Comparison of ENCODE assay signal across 34 mouse cellular contexts in genomic region chr11:97778918-97779317, GRCm38 (mm10). TPM values are rescaled to one million over a fixed set of nuclear protein-coding genes. Genes with fewer than 3 reads are reported as not detected.
DNase-seq lines count a peak whose midpoint lies in the region; ATAC-seq and TF ChIP-seq lines count a peak whose summit lies in the region.
"Had no signal": no experiment of that assay in that cellular context is flagged by ENCODE, and none has a peak within 500 bp of the region (broad histone marks: within the 10 kb centered on the region; RNA-seq: fewer than 3 reads in every experiment).

No protein-coding gene starts in this region.

- peaks cover 28% of the 10 kb centered on the region for H3K4me1 ChIP-seq in forebrain, embryonic 10.5 days
- peaks cover 29% of the 10 kb centered on the region for H3K4me1 ChIP-seq in forebrain, embryonic 12.5 days
- peaks cover 47% of the 10 kb centered on the region for H3K4me1 ChIP-seq in liver, embryonic 12.5 days
- H3K4me1 ChIP-seq in MEL (ENCODE audit: control insufficient read depth in 1 of 2, insufficient read depth in 2 of 2, low read length in 2 of 2) = peaks cover 0 to 10% of the 10 kb centered on the region in 2 experiments; a peak in 2 of 4 replicates
- peaks cover 48% of the 10 kb centered on the region for H3K4me1 ChIP-seq in liver, embryonic 15.5 days (replicated peaks)

- no peak for TF ChIP-seq EP300 in MEL (IDR thresholded peaks at IDR 0.05; ENCODE audit: low read depth in 1 of 2, low read length in 2 of 2)

- 0 out of 4 replicates have a peak, but pooled peaks of 1 of the 2 experiments have one; percentile 32 for TF ChIP-seq POLR2A in MEL (IDR thresholded peaks at IDR 0.05; ENCODE audit: control insufficient read depth in 1 of 2, insufficient read depth in 1 of 2, low read depth in 1 of 2, low read length in 2 of 2, poor library complexity in 1 of 2)

- no peak for TF ChIP-seq CTCF in MEL (IDR thresholded peaks at IDR 0.05 in 2 of 3, conservative IDR thresholded peaks at IDR 0.05 in 1 of 3; ENCODE audit: control insufficient read depth in 1 of 3, insufficient read depth in 1 of 3, low read depth in 2 of 3, low read length in 3 of 3, poor library complexity in 1 of 3, severe bottlenecking in 1 of 3)
- TF ChIP-seq CTCF in left cerebral cortex, adult 2 months (IDR thresholded peaks at IDR 0.05) = no peak

- ATAC-seq in forebrain, embryonic 12.5 days (ENCODE audit: low FRiP score) = no peak
- no peak for ATAC-seq in liver, embryonic 12.5 days
- ATAC-seq in liver, embryonic 15.5 days (ENCODE audit: insufficient read depth) = no peak
- ATAC-seq: forebrain, embryonic 16.5 days; inflammation-experienced regulatory T-cells, adult 6 months; lung, postnatal 0 days; Patski had no signal

- no peaks in the 10 kb centered on the region for H3K27me3 ChIP-seq in forebrain, embryonic 10.5 days (ENCODE audit: poor library complexity, severe bottlenecking)
- H3K27me3 ChIP-seq in forebrain, embryonic 12.5 days = no peaks in the 10 kb centered on the region
- no peaks in the 10 kb centered on the region for H3K27me3 ChIP-seq in liver, embryonic 12.5 days (replicated peaks)
- H3K27me3 ChIP-seq in MEL (ENCODE audit: control insufficient read depth in 1 of 2, insufficient read depth in 2 of 2, low read length in 2 of 2) = no peaks in the 10 kb centered on the region
- H3K27me3 ChIP-seq in liver, embryonic 15.5 days = no peaks in the 10 kb centered on the region
- H3K27me3 ChIP-seq: hindbrain, embryonic 15.5 days; Patski had no signal

- intact Hi-C loops in left cerebral cortex, adult 2 months (cut with DNase I) = no loop called here

- no peak overlapping the region for H3K4me2 ChIP-seq in forebrain, embryonic 12.5 days
- peak overlapping the region; percentile 43 for H3K4me2 ChIP-seq in liver, embryonic 12.5 days
- H3K4me2 ChIP-seq in liver, embryonic 15.5 days = 0 out of 2 replicates have a peak overlapping the region, but pooled peaks have one; percentile 16
- H3K4me2 ChIP-seq: hindbrain, embryonic 15.5 days had no signal

- 100% methylated on average over 1 of the region's 1 CpGs for WGBS in forebrain, embryonic 10.5 days
- 100% methylated on average over 1 of the region's 1 CpGs for WGBS in forebrain, embryonic 12.5 days
- WGBS in liver, embryonic 12.5 days (ENCODE audit: insufficient replicate concordance) = 79% methylated on average over 1 of the region's 1 CpGs
- WGBS in liver, embryonic 15.5 days (ENCODE audit: insufficient replicate concordance) = 65% methylated on average over 1 of the region's 1 CpGs

- H3K36me3 ChIP-seq in forebrain, embryonic 10.5 days (replicated peaks) = peaks cover 73% of the 10 kb centered on the region
- H3K36me3 ChIP-seq in forebrain, embryonic 12.5 days (replicated peaks) = peaks cover 56% of the 10 kb centered on the region
- peaks cover 65% of the 10 kb centered on the region for H3K36me3 ChIP-seq in liver, embryonic 12.5 days
- H3K36me3 ChIP-seq in MEL (ENCODE audit: control insufficient read depth in 1 of 2, insufficient read depth in 2 of 2, low read length in 2 of 2) = peaks cover 31 to 32% of the 10 kb centered on the region in 2 experiments
- H3K36me3 ChIP-seq in liver, embryonic 15.5 days (replicated peaks) = peaks cover 55% of the 10 kb centered on the region

- H3K9me3 ChIP-seq in forebrain, embryonic 10.5 days = no peaks in the 10 kb centered on the region
- no peaks in the 10 kb centered on the region for H3K9me3 ChIP-seq in forebrain, embryonic 12.5 days
- H3K9me3 ChIP-seq in liver, embryonic 12.5 days (replicated peaks) = no peaks in the 10 kb centered on the region
- no peaks in the 10 kb centered on the region for H3K9me3 ChIP-seq in MEL (replicated peaks; ENCODE audit: insufficient read depth, low read length)
- H3K9me3 ChIP-seq in liver, embryonic 15.5 days (replicated peaks) = no peaks in the 10 kb centered on the region
- H3K9me3 ChIP-seq: hindbrain, embryonic 10.5 days; hindbrain, embryonic 15.5 days had no signal

- H3K27ac ChIP-seq in forebrain, embryonic 10.5 days = no peak overlapping the region
- H3K27ac ChIP-seq in forebrain, embryonic 12.5 days = no peak overlapping the region
- H3K27ac ChIP-seq in liver, embryonic 12.5 days = peak overlapping the region; percentile 71
- H3K27ac ChIP-seq in MEL (ENCODE audit: control insufficient read depth, low read depth, low read length) = no peak overlapping the region
- H3K27ac ChIP-seq in liver, embryonic 15.5 days (replicated peaks) = no peak overlapping the region
- H3K27ac ChIP-seq in left cerebral cortex, adult 2 months = no peak overlapping the region
- H3K27ac ChIP-seq: heart, adult 2 months; hindbrain, embryonic 10.5 days; hindbrain, embryonic 15.5 days; macrophage had no signal

- peak overlapping the region; percentile 10; the same call in 1 of the 2 replicates for H3K4me3 ChIP-seq in forebrain, embryonic 10.5 days
- H3K4me3 ChIP-seq in forebrain, embryonic 12.5 days (replicated peaks) = no peak overlapping the region
- H3K4me3 ChIP-seq in liver, embryonic 12.5 days = peak overlapping the region; percentile 33
- peak overlapping the region in 1 of 2 experiments; percentile 20; a peak in 2 of 4 replicates for H3K4me3 ChIP-seq in MEL (ENCODE audit: control insufficient read depth in 1 of 2, insufficient read depth in 1 of 2, low read depth in 2 of 2, low read length in 2 of 2)
- H3K4me3 ChIP-seq in liver, embryonic 15.5 days (replicated peaks) = no peak overlapping the region
- no peak overlapping the region for H3K4me3 ChIP-seq in left cerebral cortex, adult 2 months
- H3K4me3 ChIP-seq: heart, adult 2 months; hindbrain, embryonic 10.5 days; hindbrain, embryonic 15.5 days had no signal

- H3K9ac ChIP-seq in forebrain, embryonic 12.5 days = no peak overlapping the region
- H3K9ac ChIP-seq in liver, embryonic 12.5 days = peak overlapping the region; percentile 30; the same call in 1 of the 2 replicates
- H3K9ac ChIP-seq in MEL (ENCODE audit: control insufficient read depth, low read depth, low read length, poor library complexity, severe bottlenecking) = peak overlapping the region; percentile 39
- H3K9ac ChIP-seq in liver, embryonic 15.5 days = no peak overlapping the region
- H3K9ac ChIP-seq: hindbrain, embryonic 15.5 days had no signal

- H3K79me2 ChIP-seq in MEL (ENCODE audit: control insufficient read depth, insufficient read depth, low read length, poor library complexity) = peaks cover 39% of the 10 kb centered on the region

- TF ChIP-seq RAD21 in MEL (IDR thresholded peaks at IDR 0.05; ENCODE audit: low read depth, low read length) = no peak

- DNase-seq in forebrain, embryonic 10.5 days (ENCODE audit: extremely low spot score, low spot score) = no peak
- DNase-seq in liver (no peak), MEL (ENCODE audit: low read depth, low spot score) (peak; percentile 43)
- DNase-seq in cerebellum, adult 8-10 months = no peak
- DNase-seq in left cerebral cortex, adult 2 months (ENCODE audit: extremely low spot score in 1 of 2, low spot score in 2 of 2) = no peak
- DNase-seq: adrenal gland, postnatal 10 days; cerebellum, adult 11-12 months; cerebellum, postnatal 14 days; heart, adult 2 months; heart, postnatal 14 days; kidney, adult 8-10 months; kidney, postnatal 10 days; layer of hippocampus, adult 9-11 months; midbrain, embryonic 14.5 days; right cerebral cortex, postnatal 14 days; thymus, postnatal 14 days had no signal

RNA-seq across cellular contexts. Expression of gene 1700001P01Rik, which starts 3.2 kb away (rescaled TPM):
- polyA plus RNA-seq in forebrain, embryonic 10.5 days (2016; fragmentation: Nextera tagmentation; extraction: Ambion mirVana) = 0.73 TPM in 1 of 2 replicates, not detected in the other
- polyA plus RNA-seq in forebrain, embryonic 12.5 days (2016; fragmentation: Nextera tagmentation; extraction: Ambion mirVana) = 0.55 and 1.0 TPM in 2 replicates
- polyA plus RNA-seq in liver, embryonic 12.5 days (2016; fragmentation: Nextera tagmentation; extraction: Ambion mirVana) = not detected in 2 replicates
- total RNA-seq in MEL (2012; rRNA removed) = 0.69 TPM in 2 replicates
- under 1 TPM in 1 of 2 experiments, not detected in 1; 0.43 TPM for polyA plus RNA-seq in MEL (2012; ENCODE audit: insufficient read depth in 1 of 2, insufficient read length in 2 of 2, low read depth in 1 of 2, low replicate concordance in 2 of 2, missing spikeins in 1 of 2)
- not detected in 2 replicates for polyA plus RNA-seq in liver, embryonic 15.5 days (2015; fragmentation: Nextera tagmentation; extraction: Ambion mirVana)
- 1 to 10 TPM in 1 of 2 experiments, not detected in 1; 1.0 TPM for total RNA-seq in left cerebral cortex, adult 2 months (2021)
- total RNA-seq: gastrocnemius, adult 8-10 months; gastrocnemius, postnatal 4 days; heart, adult 2 months; liver, adult 2 months; monocyte, adult 5-6 weeks had no signal
- polyA plus RNA-seq: heart, embryonic 14.5 days; large intestine, adult 2 months; limb, embryonic 11.5 days; liver, adult 2 months; lung, postnatal 0 days; macrophage; midbrain, embryonic 14.5 days; stomach, embryonic 16.5 days had no signal

RNA-seq across cellular contexts. Expression of gene Rpl23, which starts 3.3 kb away (rescaled TPM):
- 449 and 492 TPM in 2 replicates for polyA plus RNA-seq in forebrain, embryonic 10.5 days (2016; fragmentation: Nextera tagmentation; extraction: Ambion mirVana)
- 392 and 426 TPM in 2 replicates for polyA plus RNA-seq in forebrain, embryonic 12.5 days (2016; fragmentation: Nextera tagmentation; extraction: Ambion mirVana)
- 462 and 473 TPM in 2 replicates for polyA plus RNA-seq in liver, embryonic 12.5 days (2016; fragmentation: Nextera tagmentation; extraction: Ambion mirVana)
- 1,922 and 2,072 TPM in 2 replicates for total RNA-seq in MEL (2012; rRNA removed)
- polyA plus RNA-seq in MEL (2012; ENCODE audit: insufficient read depth in 1 of 2, insufficient read length in 2 of 2, low read depth in 1 of 2, low replicate concordance in 2 of 2, missing spikeins in 1 of 2) = 100 to 1,000 TPM in 1 of 2 experiments, not detected in 1; 921 TPM
- 185 and 242 TPM in 2 replicates for polyA plus RNA-seq in liver, embryonic 15.5 days (2015; fragmentation: Nextera tagmentation; extraction: Ambion mirVana)
- total RNA-seq in left cerebral cortex, adult 2 months (2021) = 100 to 1,000 TPM; 326 to 327 TPM

RNA-seq across cellular contexts. Expression of gene Cwc25, which starts 12.6 kb away (rescaled TPM):
- 20.3 and 22.0 TPM in 2 replicates for polyA plus RNA-seq in forebrain, embryonic 10.5 days (2016; fragmentation: Nextera tagmentation; extraction: Ambion mirVana)
- polyA plus RNA-seq in forebrain, embryonic 12.5 days (2016; fragmentation: Nextera tagmentation; extraction: Ambion mirVana) = 21.5 and 22.4 TPM in 2 replicates
- polyA plus RNA-seq in liver, embryonic 12.5 days (2016; fragmentation: Nextera tagmentation; extraction: Ambion mirVana) = 10.7 and 10.9 TPM in 2 replicates
- total RNA-seq in MEL (2012; rRNA removed) = 18.1 and 20.8 TPM in 2 replicates
- 10 to 100 TPM in 1 of 2 experiments, not detected in 1; 16.7 TPM for polyA plus RNA-seq in MEL (2012; ENCODE audit: insufficient read depth in 1 of 2, insufficient read length in 2 of 2, low read depth in 1 of 2, low replicate concordance in 2 of 2, missing spikeins in 1 of 2)
- 5.4 and 5.8 TPM in 2 replicates for polyA plus RNA-seq in liver, embryonic 15.5 days (2015; fragmentation: Nextera tagmentation; extraction: Ambion mirVana)
- total RNA-seq in left cerebral cortex, adult 2 months (2021) = 10 to 100 TPM; 19.5 to 21.3 TPM

RNA-seq across cellular contexts. Expression of gene Lasp1, which starts 19.9 kb away (rescaled TPM):
- polyA plus RNA-seq in forebrain, embryonic 10.5 days (2016; fragmentation: Nextera tagmentation; extraction: Ambion mirVana) = 85.5 and 87.3 TPM in 2 replicates
- polyA plus RNA-seq in forebrain, embryonic 12.5 days (2016; fragmentation: Nextera tagmentation; extraction: Ambion mirVana) = 103 and 109 TPM in 2 replicates
- 36.9 and 37.6 TPM in 2 replicates for polyA plus RNA-seq in liver, embryonic 12.5 days (2016; fragmentation: Nextera tagmentation; extraction: Ambion mirVana)
- 13.3 and 15.2 TPM in 2 replicates for total RNA-seq in MEL (2012; rRNA removed)
- 10 to 100 TPM in 1 of 2 experiments, not detected in 1; 38.7 TPM for polyA plus RNA-seq in MEL (2012; ENCODE audit: insufficient read depth in 1 of 2, insufficient read length in 2 of 2, low read depth in 1 of 2, low replicate concordance in 2 of 2, missing spikeins in 1 of 2)
- 31.4 and 36.7 TPM in 2 replicates for polyA plus RNA-seq in liver, embryonic 15.5 days (2015; fragmentation: Nextera tagmentation; extraction: Ambion mirVana)
- 100 to 1,000 TPM; 174 to 191 TPM for total RNA-seq in left cerebral cortex, adult 2 months (2021)

RNA-seq across cellular contexts. Expression of gene Pip4k2b, which starts 34.4 kb away (rescaled TPM):
- polyA plus RNA-seq in forebrain, embryonic 10.5 days (2016; fragmentation: Nextera tagmentation; extraction: Ambion mirVana) = 1.3 and 2.1 TPM in 2 replicates
- polyA plus RNA-seq in forebrain, embryonic 12.5 days (2016; fragmentation: Nextera tagmentation; extraction: Ambion mirVana) = 2.7 and 2.8 TPM in 2 replicates
- polyA plus RNA-seq in liver, embryonic 12.5 days (2016; fragmentation: Nextera tagmentation; extraction: Ambion mirVana) = 0.92 and 1.1 TPM in 2 replicates
- 34.7 and 40.2 TPM in 2 replicates for total RNA-seq in MEL (2012; rRNA removed)
- 10 to 100 TPM; 43.4 to 57.3 TPM for polyA plus RNA-seq in MEL (2012; ENCODE audit: insufficient read depth in 1 of 2, insufficient read length in 2 of 2, low read depth in 1 of 2, low replicate concordance in 2 of 2, missing spikeins in 1 of 2)
- polyA plus RNA-seq in liver, embryonic 15.5 days (2015; fragmentation: Nextera tagmentation; extraction: Ambion mirVana) = 0.48 and 0.54 TPM in 2 replicates
- total RNA-seq in left cerebral cortex, adult 2 months (2021) = 100 to 1,000 TPM; 114 to 117 TPM

Comparison
In these comparisons a context has a peak if more than half of its experiments do, and no peak if none do; other contexts are left out.
1. H3K4me3 ChIP-seq: peak in forebrain, embryonic 10.5 days (single experiment) and liver, embryonic 12.5 days (single experiment); none in forebrain, embryonic 12.5 days (single experiment), liver, embryonic 15.5 days (single experiment) and left cerebral cortex, adult 2 months (single experiment).
2. H3K9ac ChIP-seq: peak in liver, embryonic 12.5 days (single experiment) and MEL (single experiment); none in forebrain, embryonic 12.5 days (single experiment) and liver, embryonic 15.5 days (single experiment).